Mouse (Mus musculus) midbrain, embryonic 12.5 days (tissue): Measurements from ENCODE around the gene Uty. TPM values are rescaled to one million over a fixed set of nuclear protein-coding genes. Genes with fewer than 3 reads are reported as not detected.

Source experiments
- polyA plus RNA-seq: library from polyadenylated mRNA; unstranded; fragments of >200 nt; fragmentation: Nextera tagmentation; extraction: Ambion mirVana; gene quantifications from 2 replicates; pipeline ENCODE4 v1.2.1, GENCODE M21; 2016

Gene Uty
- polyA plus RNA-seq, 1 experiment from 2014 or later: 19.3 TPM

Other genes starting within 250 kb of the Uty start
- 41.1 and 52.2 TPM in 2 replicates for gene Eif2s3y, start 235.2 kb downstream of the Uty start, polyA plus RNA-seq
- gene Ddx3y, start 40.9 kb upstream of the Uty start, polyA plus RNA-seq: 13.8 and 22.4 TPM in 2 replicates
- not detected in 2 replicates for gene Usp9y, start 214.0 kb upstream of the Uty start, polyA plus RNA-seq